Mouse (Mus musculus) testis, adult 2 months (tissue): Measurements from ENCODE around the gene Tenm4. TPM values are rescaled to one million over a fixed set of nuclear protein-coding genes. Genes with fewer than 3 reads are reported as not detected.

Source experiments
- H3K27ac ChIP-seq: fragments of 200-500 bp; 2 replicates; pipeline ENCODE4 v1.5.1; 2012; ENCODE audit warnings: low read depth, low read length; ENCODE audit not compliant: control insufficient read depth, insufficient read depth
- H3K27me3 ChIP-seq: fragments of 200-500 bp; 2 replicates; pipeline ENCODE4 v1.6.1; 2012; ENCODE audit warnings: mild to moderate bottlenecking, low read length, moderate library complexity; ENCODE audit not compliant: control insufficient read depth, insufficient read depth
- H3K36me3 ChIP-seq: fragments of 200-500 bp; 2 replicates; pipeline ENCODE4 v1.6.1; 2012; ENCODE audit warnings: mild to moderate bottlenecking, low read length; ENCODE audit not compliant: control insufficient read depth, insufficient read depth
- H3K4me1 ChIP-seq: fragments of 200-500 bp; 2 replicates; pipeline ENCODE4 v1.6.1; 2012; ENCODE audit warnings: low read length; ENCODE audit not compliant: control insufficient read depth, insufficient read depth
- H3K4me3 ChIP-seq: fragments of 200-500 bp; 2 replicates; pipeline ENCODE4 v1.5.1; 2012; ENCODE audit warnings: low read depth, mild to moderate bottlenecking, low read length, moderate library complexity, mixed read lengths; ENCODE audit not compliant: control insufficient read depth
- CTCF ChIP-seq: fragments of 200-500 bp; IDR thresholded peaks from 2 replicates; pipeline ENCODE4 v1.5.1; 2012; ENCODE audit warnings: low read depth, mild to moderate bottlenecking, inconsistent platforms, low read length, moderate library complexity; ENCODE audit not compliant: control insufficient read depth, insufficient read depth, insufficient replicate concordance
- POLR2A ChIP-seq: fragments of 200-500 bp; IDR thresholded peaks from 2 replicates; pipeline ENCODE4 v1.6.1; 2012; ENCODE audit warnings: low read depth, mild to moderate bottlenecking, inconsistent platforms, low read length, moderate library complexity; ENCODE audit not compliant: control insufficient read depth
- polyA plus RNA-seq: library from polyadenylated mRNA; depleted of rRNA; stranded (reverse); fragments of >200 nt; gene quantifications from 2 replicates; pipeline ENCODE4 v1.2.3, GENCODE M21; 2012

The Tenm4 gene
- polyA plus RNA-seq, 1 experiment = 2.3 TPM

- H3K27ac ChIP-seq = no peak overlapping the region
- no peaks in the 10 kb centered on the region for H3K27me3 ChIP-seq
- TF ChIP-seq CTCF = no peak
- no peak for TF ChIP-seq POLR2A
- H3K4me3 ChIP-seq = no peak overlapping the region
- H3K36me3 ChIP-seq = no peaks in the 10 kb centered on the region
- no peaks in the 10 kb centered on the region for H3K4me1 ChIP-seq
Observed at GRCm38 (mm10) chr7:96244796-96245195, 73.8 kb downstream of the Tenm4 start.

GRCm38 (mm10) chr7:96259630-96260029 lies 88.6 kb downstream of the Tenm4 start:
- Histone ChIP-seq H3K4me1 (no peaks in the 10 kb centered on the region), H3K27me3 (no peaks in the 10 kb centered on the region), H3K36me3 (no peaks in the 10 kb centered on the region), H3K27ac (no peak overlapping the region), H3K4me3 (no peak overlapping the region)
- TF ChIP-seq CTCF (no peak), POLR2A (no peak)

- Histone ChIP-seq H3K27me3 (no peaks in the 10 kb centered on the region), H3K36me3 (no peaks in the 10 kb centered on the region), H3K4me1 (no peaks in the 10 kb centered on the region)
Observed at GRCm38 (mm10) chr7:96262182-96262581, 91.1 kb downstream of the Tenm4 start.

GRCm38 (mm10) chr7:96265941-96266340 lies 94.9 kb downstream of the Tenm4 start:
- Histone ChIP-seq H3K4me3 (no peak overlapping the region), H3K27ac (no peak overlapping the region), H3K4me1 (no peaks in the 10 kb centered on the region), H3K36me3 (no peaks in the 10 kb centered on the region), H3K27me3 (no peaks in the 10 kb centered on the region)
- no peak for TF ChIP-seq POLR2A
- no peak for TF ChIP-seq CTCF

More at GRCm38 (mm10) chr7:96262182-96262581, 91.1 kb downstream of the Tenm4 start:
- Histone ChIP-seq H3K4me3 (no peak overlapping the region), H3K27ac (no peak overlapping the region)
- TF ChIP-seq POLR2A (no peak), CTCF (no peak)

DNA sequence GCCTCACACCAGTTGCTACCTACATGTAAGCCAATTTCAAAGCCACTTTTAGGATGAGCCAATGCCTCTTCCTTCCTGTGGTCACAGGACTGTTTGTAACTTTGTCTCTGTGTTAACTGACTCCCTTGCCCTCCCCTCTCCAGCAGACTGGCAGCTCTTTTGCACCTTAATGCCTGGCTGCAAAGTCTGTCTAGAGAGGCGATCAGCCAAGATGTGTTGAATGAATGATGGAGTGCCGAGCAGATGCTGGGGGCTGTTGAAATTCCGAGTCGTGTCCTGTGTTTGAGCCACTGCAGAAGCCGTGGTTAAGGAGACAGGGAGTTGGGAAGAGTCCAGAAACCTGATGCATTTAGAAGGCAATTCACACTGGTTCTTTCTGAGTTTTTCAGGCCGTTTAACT lies 96.2 kb downstream of the Tenm4 start:
- H3K4me1 ChIP-seq = no peaks in the 10 kb centered on the region
- no peaks in the 10 kb centered on the region for H3K36me3 ChIP-seq
- H3K27ac ChIP-seq = no peak overlapping the region
- H3K27me3 ChIP-seq = no peaks in the 10 kb centered on the region
- no peak for TF ChIP-seq POLR2A
- TF ChIP-seq CTCF = no peak
- no peak overlapping the region for H3K4me3 ChIP-seq

- no peaks in the 10 kb centered on the region for H3K27me3 ChIP-seq
- H3K27ac ChIP-seq = no peak overlapping the region
- no peaks in the 10 kb centered on the region for H3K36me3 ChIP-seq
- H3K4me1 ChIP-seq = no peaks in the 10 kb centered on the region
- TF ChIP-seq POLR2A (no peak), CTCF (no peak)
- H3K4me3 ChIP-seq = no peak overlapping the region
Observed at GRCm38 (mm10) chr7:96270684-96271083, 99.6 kb downstream of the Tenm4 start.

DNA sequence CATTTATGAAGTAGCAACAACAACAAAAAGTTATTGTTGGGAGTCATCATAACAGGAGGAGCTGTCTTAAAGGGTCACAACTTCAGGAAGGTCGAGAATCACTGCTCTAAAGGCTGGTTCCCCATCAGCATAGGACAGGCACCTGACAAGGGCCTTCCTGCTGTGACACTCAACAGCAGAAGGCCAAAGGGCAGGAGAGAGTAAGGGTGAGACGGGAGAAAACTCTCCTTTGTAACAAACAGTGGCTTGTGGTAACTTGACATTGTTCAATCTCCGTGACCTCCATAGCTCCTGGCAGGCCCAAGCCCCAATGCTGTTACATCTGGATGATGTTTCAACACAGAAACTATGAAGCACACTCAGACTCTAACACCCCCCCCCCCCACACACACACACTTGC lies 101.0 kb downstream of the Tenm4 start:
- Histone ChIP-seq H3K4me3 (no peak overlapping the region), H3K27ac (no peak overlapping the region), H3K4me1 (no peaks in the 10 kb centered on the region), H3K36me3 (no peaks in the 10 kb centered on the region), H3K27me3 (no peaks in the 10 kb centered on the region)
- TF ChIP-seq POLR2A (no peak), CTCF (no peak)

DNA sequence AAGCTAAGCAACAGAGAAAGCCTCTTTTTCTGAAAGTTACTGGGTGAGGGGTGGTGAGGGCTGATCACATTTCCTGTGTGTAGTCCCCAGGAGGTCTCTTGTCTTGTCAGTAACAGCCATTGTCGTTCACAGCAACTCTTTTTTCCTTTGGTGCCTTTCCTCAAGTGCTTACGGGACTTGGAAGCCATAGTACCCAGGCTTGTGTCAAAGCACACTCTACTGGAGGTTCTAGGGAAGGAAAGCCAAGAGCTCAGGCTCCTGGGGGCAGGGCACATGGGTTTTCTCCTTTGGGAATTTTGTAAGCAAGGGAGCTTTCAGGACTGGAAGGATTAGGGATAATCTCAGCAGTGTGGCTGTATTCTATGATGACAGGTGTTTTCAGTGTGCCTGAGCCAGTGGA lies 103.4 kb downstream of the Tenm4 start:
- no peak for TF ChIP-seq CTCF
- TF ChIP-seq POLR2A = no peak
- H3K27me3 ChIP-seq = no peaks in the 10 kb centered on the region
- no peaks in the 10 kb centered on the region for H3K4me1 ChIP-seq
- no peak overlapping the region for H3K4me3 ChIP-seq
- H3K27ac ChIP-seq = no peak overlapping the region
- H3K36me3 ChIP-seq = no peaks in the 10 kb centered on the region
